Mouse (Mus musculus): ENCODE results near the gene Mettl26.

GRCm38 (mm10) chr17:25872676-25873075 is 2.2 kb upstream of the Mettl26 start:
- TF ChIP-seq CTCF (IDR thresholded peaks at IDR 0.05; ENCODE audit: borderline replicate concordance, insufficient read depth, low read depth, low read length) (no peak), POLR2A (IDR thresholded peaks at IDR 0.05; ENCODE audit: borderline replicate concordance, insufficient read depth, low read length) (no peak)

All from cerebellum, adult 2 months (tissue).